19 mouse cellular contexts compared by ENCODE assay signal in the genomic region with DNA sequence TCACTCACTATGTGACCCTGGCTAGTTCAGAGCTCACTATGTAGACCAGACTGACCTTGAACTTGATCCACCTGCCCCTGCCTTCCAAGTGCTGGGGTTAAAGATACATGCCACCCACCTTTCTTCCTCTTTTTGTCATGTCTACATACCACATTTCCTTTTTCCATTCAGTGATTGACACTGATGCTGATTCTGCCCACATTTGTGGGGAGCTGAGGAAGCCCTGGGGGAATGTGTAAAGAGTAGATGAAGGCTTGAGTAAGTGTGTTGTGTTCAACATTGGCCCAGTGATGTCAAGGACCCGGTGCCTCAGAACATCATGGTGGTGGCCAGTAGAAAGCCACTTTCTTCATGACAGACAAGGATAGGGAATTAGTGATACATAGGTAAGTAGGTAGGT.
DNase-seq lines count a peak whose midpoint lies in the region; ATAC-seq and TF ChIP-seq lines count a peak whose summit lies in the region.
"Had no signal": no experiment of that assay in that cellular context is flagged by ENCODE, and none has a peak within 500 bp of the region (broad histone marks: within the 10 kb centered on the region; RNA-seq: fewer than 3 reads in every experiment).

No protein-coding gene starts in this region.

- peaks cover 0 to 13% of the 10 kb centered on the region in 2 experiments; a peak in 2 of 4 replicates for H3K4me1 ChIP-seq in MEL (ENCODE audit: control insufficient read depth in 1 of 2, insufficient read depth in 2 of 2, low read length in 2 of 2)
- H3K4me1 ChIP-seq: embryonic facial prominence, embryonic 12.5 days; forebrain, embryonic 15.5 days; heart, embryonic 10.5 days; hindbrain, embryonic 13.5 days had no signal

- peaks cover 0 to 10% of the 10 kb centered on the region in 2 experiments; a peak in 2 of 4 replicates for H3K36me3 ChIP-seq in MEL (ENCODE audit: control insufficient read depth in 1 of 2, insufficient read depth in 2 of 2, low read length in 2 of 2)
- H3K36me3 ChIP-seq: embryonic facial prominence, embryonic 12.5 days; forebrain, embryonic 15.5 days; heart, embryonic 10.5 days; hindbrain, embryonic 13.5 days had no signal

- H3K27me3 ChIP-seq in MEL (ENCODE audit: control insufficient read depth in 1 of 2, insufficient read depth in 2 of 2, low read length in 2 of 2) = peaks cover 0 to 2% of the 10 kb centered on the region in 2 experiments; a peak in 1 of 4 replicates
- H3K27me3 ChIP-seq: embryonic facial prominence, embryonic 12.5 days; forebrain, embryonic 15.5 days; hindbrain, embryonic 13.5 days had no signal

- DNase-seq in testis, postnatal 10 days (ENCODE audit: low spot score) = peak; percentile 10
- no peak for DNase-seq in testis, postnatal 14 days (ENCODE audit: low spot score)
- DNase-seq in MEL (ENCODE audit: low read depth, low spot score) = peak; percentile 37
- no peak for DNase-seq in left cerebral cortex, postnatal 14 days (ENCODE audit: low spot score in 2 of 2)
- DNase-seq in cerebellum, adult 11-12 months = no peak
- DNase-seq in layer of hippocampus, postnatal 36 days = no peak
- DNase-seq: adrenal gland, adult 8-10 months; cerebellum, adult 18-20 months; cerebellum, adult 9-11 months; gastrocnemius, postnatal 10 days; heart, postnatal 10 days; heart, postnatal 4 days; kidney, adult 11 months had no signal

- no peak overlapping the region for H3K9ac ChIP-seq in MEL (ENCODE audit: control insufficient read depth, low read depth, low read length, poor library complexity, severe bottlenecking)
- H3K9ac ChIP-seq: embryonic facial prominence, embryonic 12.5 days; forebrain, embryonic 15.5 days; hindbrain, embryonic 13.5 days had no signal

- peak; percentile 40 to 65; a peak in 3 of 4 replicates for ATAC-seq in hematopoietic stem cell, adult 5-6 weeks (replicated peaks in 1 of 2; ENCODE audit: insufficient read depth in 1 of 2, low FRiP score in 2 of 2, low TSS enrichment in 1 of 2, low read depth in 1 of 2, poor library complexity in 2 of 2, severe bottlenecking in 2 of 2)
- ATAC-seq: forebrain, embryonic 15.5 days; hindbrain, postnatal 0 days had no signal

- H3K27ac ChIP-seq in MEL (ENCODE audit: control insufficient read depth, low read depth, low read length) = no peak overlapping the region
- H3K27ac ChIP-seq: embryonic facial prominence, embryonic 12.5 days; forebrain, embryonic 15.5 days; heart, embryonic 10.5 days; hindbrain, embryonic 13.5 days; hindbrain, postnatal 0 days had no signal

- no peak for TF ChIP-seq CTCF in MEL (IDR thresholded peaks at IDR 0.05 in 2 of 3, conservative IDR thresholded peaks at IDR 0.05 in 1 of 3; ENCODE audit: control insufficient read depth in 1 of 3, insufficient read depth in 1 of 3, low read depth in 2 of 3, low read length in 3 of 3, poor library complexity in 1 of 3, severe bottlenecking in 1 of 3)

- no peaks in the 10 kb centered on the region for H3K9me3 ChIP-seq in MEL (replicated peaks; ENCODE audit: insufficient read depth, low read length)
- H3K9me3 ChIP-seq: embryonic facial prominence, embryonic 12.5 days; forebrain, embryonic 15.5 days; heart, embryonic 10.5 days had no signal

- no peak for TF ChIP-seq POLR2A in MEL (IDR thresholded peaks at IDR 0.05; ENCODE audit: control insufficient read depth in 1 of 2, insufficient read depth in 1 of 2, low read depth in 1 of 2, low read length in 2 of 2, poor library complexity in 1 of 2)

- H3K79me2 ChIP-seq in MEL (ENCODE audit: control insufficient read depth, insufficient read depth, low read length, poor library complexity) = no peaks in the 10 kb centered on the region

- TF ChIP-seq EP300 in MEL (IDR thresholded peaks at IDR 0.05; ENCODE audit: low read depth in 1 of 2, low read length in 2 of 2) = no peak

- no peak for TF ChIP-seq RAD21 in MEL (IDR thresholded peaks at IDR 0.05; ENCODE audit: low read depth, low read length)

- intact Hi-C loops in left cerebral cortex, postnatal 14 days (cut with DNase I) = loop anchor here (10.0 kb wide), 1 partner anchor 90 kb away; no protein-coding TSS in a partner anchor

- no peak overlapping the region for H3K4me3 ChIP-seq in MEL (ENCODE audit: control insufficient read depth in 1 of 2, insufficient read depth in 1 of 2, low read depth in 2 of 2, low read length in 2 of 2)
- H3K4me3 ChIP-seq: embryonic facial prominence, embryonic 12.5 days; forebrain, embryonic 15.5 days; heart, embryonic 10.5 days; hindbrain, embryonic 13.5 days had no signal

TF ChIP-seq in MEL, 35 proteins besides CTCF, POLR2A, EP300 and RAD21:
- TF ChIP-seq MYB (IDR thresholded peaks at IDR 0.05; ENCODE audit: low read depth, low read length) (no peak), KAT2A (conservative IDR thresholded peaks at IDR 0.05; ENCODE audit: low read depth, low read length) (no peak)

Comparison
In these comparisons a context has a peak if more than half of its experiments do, and no peak if none do; other contexts are left out.
1. DNase-seq: peak in testis, postnatal 10 days (single experiment) and MEL (single experiment); none in testis, postnatal 14 days (single experiment), left cerebral cortex, postnatal 14 days (0 of 2), cerebellum, adult 11-12 months (single experiment) and layer of hippocampus, postnatal 36 days (0 of 2).